Mouse (Mus musculus) brown adipose tissue, adult 24 weeks (tissue): ENCODE measurements at regions not wholly inside any gene's neighbourhood (a gene's known extent, or its start where the extent isn't known, plus 50 kb on each side); places are given as distances from the start of the nearest gene placed in this dataset.

Source experiments
- H3K27ac ChIP-seq: fragments of 200-500 bp; replicated peaks from 2 replicates; pipeline ENCODE4 v1.5.1; 2012; ENCODE audit warnings: low read depth, mild to moderate bottlenecking, low read length
- H3K4me1 ChIP-seq: fragments of 200-500 bp; 2 replicates; pipeline ENCODE4 v1.6.1; 2012; ENCODE audit warnings: low read length, mixed read lengths; ENCODE audit not compliant: control insufficient read depth, insufficient read depth, insufficient read length
- H3K4me3 ChIP-seq: fragments of 200-500 bp; 2 replicates; pipeline ENCODE4 v1.5.1; 2012; ENCODE audit warnings: low read depth, mild to moderate bottlenecking, low read length, moderate library complexity; ENCODE audit not compliant: insufficient read depth

DNA sequence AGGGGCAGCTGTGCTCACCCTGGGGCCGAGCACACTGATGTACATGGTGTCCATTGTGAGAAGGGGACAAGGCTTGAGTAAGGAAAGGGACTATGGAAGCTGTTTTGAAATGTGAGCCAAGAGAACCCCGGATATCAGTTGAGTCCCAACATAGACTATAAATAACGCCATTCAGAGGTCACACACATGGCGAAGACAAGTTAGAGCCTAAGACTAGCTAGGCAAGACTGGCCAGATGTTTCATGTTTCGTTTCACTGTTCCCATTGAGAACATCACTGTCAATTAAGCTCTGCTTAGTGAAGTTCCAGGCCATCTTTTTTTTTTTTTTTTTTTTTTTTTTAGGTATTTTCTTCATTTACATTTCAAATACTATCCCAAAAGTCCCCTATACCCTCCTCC lies 1889.1 kb upstream of the Lrrc6 start:
- Histone ChIP-seq H3K27ac (no peak overlapping the region), H3K4me3 (no peak overlapping the region), H3K4me1 (no peaks in the 10 kb centered on the region)

DNA sequence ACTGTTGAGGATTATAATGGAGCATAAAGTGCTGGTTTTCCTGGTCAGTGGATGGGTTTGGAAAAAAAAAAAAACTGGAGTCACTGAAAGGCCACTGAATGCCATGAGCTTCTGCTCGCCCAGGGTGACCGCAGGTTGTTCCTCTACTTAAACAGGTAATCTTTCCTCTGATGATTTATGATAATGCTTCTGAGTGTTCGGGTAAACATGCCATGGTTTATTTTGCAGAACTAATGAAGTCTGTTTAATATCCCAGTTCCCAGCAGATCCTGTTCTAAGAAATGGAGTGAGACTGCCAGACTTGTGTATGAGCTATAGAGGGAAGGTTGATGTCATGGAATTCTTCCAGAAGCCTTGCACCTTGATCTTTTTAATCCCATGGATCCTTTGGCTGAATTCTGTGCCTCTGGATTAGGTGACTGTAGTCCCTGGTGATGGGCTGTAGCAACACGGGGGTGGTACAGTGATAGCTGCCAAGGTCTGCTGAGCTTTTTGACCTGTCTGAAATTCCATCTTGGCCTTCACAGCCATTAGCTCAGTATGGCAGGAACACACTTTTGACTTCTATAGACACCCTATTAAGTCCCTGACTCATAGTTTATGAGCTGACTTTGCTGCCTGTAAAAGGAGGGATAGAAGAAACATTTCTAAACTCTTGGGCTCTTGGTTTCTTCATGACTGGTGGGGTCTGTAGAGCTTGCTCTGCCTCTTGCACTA lies 1886.8 kb upstream of the Lrrc6 start:
- no peaks in the 10 kb centered on the region for H3K4me1 ChIP-seq
- no peak overlapping the region for H3K27ac ChIP-seq
- H3K4me3 ChIP-seq = no peak overlapping the region

DNA sequence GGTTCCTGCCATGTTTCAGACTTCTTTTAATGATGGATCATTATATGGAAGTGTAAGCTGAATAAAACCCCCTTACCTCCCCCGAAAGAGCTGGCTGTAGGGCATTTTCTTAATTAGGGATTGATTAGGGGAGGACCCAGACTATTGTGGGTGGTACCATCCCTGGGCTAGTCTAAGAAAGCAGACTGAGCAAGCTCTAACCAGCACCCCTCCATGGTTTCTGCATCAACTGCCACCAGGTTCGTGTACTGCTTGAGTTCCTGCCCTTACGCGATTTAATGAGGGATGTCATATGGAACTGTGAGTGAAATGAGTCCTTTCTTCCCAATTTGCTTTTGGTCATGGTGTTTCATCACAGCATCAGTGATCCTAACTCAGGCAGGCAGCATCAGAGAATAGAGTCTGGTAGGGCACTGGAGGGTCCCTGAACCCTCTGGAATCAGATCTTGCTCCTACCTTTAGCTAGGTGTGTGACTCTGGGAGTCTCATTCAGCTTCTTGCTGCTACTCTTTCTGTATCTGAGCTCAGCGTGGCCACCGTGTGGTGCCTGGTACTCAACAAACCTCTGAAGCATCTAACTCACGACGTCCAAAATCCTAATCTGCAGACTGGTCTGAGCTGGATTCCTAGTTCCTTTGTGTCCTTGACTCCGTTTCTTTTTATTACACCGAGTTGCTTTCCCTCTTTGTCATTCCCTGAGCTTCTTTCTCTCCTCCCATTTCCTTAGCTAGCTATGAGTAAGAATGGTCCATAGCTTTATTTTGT lies 1884.0 kb upstream of the Lrrc6 start:
- Histone ChIP-seq H3K4me3 (no peak overlapping the region), H3K4me1 (no peaks in the 10 kb centered on the region), H3K27ac (no peak overlapping the region)

DNA sequence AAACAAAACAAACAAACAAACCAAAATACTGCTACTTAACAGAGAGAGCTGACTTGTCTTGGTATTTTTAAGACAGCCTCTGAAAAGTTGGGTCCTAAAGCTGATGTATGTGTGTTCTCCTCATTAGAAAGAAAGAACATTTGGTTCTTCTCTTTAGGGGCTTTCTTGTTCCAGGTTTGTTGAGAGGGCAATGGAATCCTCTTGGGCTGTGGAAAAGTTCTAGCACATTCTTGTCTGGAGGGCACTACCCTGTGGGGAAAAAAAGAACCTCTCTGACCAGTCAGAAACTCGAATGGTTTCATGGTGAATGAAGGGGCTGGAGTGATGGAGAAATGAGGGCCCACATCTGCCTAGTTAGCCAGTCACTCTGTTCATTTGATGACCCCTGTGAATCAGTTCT lies 1874.5 kb upstream of the Lrrc6 start:
- Histone ChIP-seq H3K4me1 (no peaks in the 10 kb centered on the region), H3K27ac (no peak overlapping the region), H3K4me3 (no peak overlapping the region)

DNA sequence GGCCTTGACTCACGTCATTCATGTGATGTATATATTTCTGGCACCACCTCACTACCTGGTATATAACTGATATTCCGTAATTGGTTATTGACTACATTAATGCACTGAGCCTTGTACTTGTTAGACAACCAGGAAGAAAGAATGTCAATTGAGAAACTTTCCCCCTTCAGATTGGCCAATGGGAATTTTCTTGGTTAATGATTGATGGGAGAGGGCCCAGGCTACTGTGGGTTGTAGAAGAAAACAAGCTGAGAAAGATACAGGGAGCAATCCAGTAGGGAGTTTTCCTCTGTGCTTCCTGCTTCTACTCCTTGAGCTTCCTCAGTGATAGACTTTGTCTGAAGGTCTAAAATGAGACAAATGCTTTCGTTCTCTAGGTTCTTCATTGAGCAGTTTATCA lies 1866.1 kb upstream of the Lrrc6 start:
- no peaks in the 10 kb centered on the region for H3K4me1 ChIP-seq
- H3K4me3 ChIP-seq = no peak overlapping the region
- H3K27ac ChIP-seq = no peak overlapping the region

DNA sequence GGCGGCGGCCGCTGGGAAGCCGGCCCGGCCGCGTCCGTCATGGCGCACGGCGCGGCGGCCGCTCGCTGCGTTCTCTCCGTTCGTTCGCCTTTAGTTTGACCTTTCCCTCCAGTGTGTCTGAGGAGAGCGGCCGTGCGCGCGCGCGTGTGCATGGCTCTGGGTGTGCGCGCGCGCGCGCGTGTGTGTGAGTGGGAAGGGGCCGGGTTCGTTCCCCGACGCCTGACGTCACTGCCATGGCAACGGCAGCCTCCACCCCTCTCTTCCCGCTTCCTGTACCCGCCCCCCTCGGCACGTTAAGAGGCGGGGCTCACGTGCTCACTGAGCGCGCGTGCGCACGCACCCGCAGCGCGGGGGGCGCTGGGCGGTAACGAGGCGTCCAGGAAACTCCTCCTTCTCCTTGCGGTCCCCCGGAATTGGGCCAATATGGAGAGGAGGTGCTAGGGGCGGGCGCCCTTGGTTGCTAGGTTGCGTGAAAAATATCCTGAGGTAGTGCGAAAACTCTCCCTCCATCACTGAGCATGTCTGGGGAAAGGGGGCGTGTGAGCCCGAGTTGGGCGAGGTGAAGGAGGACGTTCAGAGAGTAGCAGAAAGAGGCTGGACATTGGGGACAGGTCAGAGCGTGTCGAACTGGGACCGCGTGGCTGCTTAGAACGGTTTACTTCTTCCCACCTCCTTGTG lies 1862.5 kb upstream of the Lrrc6 start:
- Histone ChIP-seq H3K4me1 (peaks cover 7% of the 10 kb centered on the region), H3K4me3 (peak overlapping the region; percentile 97), H3K27ac (peak overlapping the region; percentile 76)

DNA sequence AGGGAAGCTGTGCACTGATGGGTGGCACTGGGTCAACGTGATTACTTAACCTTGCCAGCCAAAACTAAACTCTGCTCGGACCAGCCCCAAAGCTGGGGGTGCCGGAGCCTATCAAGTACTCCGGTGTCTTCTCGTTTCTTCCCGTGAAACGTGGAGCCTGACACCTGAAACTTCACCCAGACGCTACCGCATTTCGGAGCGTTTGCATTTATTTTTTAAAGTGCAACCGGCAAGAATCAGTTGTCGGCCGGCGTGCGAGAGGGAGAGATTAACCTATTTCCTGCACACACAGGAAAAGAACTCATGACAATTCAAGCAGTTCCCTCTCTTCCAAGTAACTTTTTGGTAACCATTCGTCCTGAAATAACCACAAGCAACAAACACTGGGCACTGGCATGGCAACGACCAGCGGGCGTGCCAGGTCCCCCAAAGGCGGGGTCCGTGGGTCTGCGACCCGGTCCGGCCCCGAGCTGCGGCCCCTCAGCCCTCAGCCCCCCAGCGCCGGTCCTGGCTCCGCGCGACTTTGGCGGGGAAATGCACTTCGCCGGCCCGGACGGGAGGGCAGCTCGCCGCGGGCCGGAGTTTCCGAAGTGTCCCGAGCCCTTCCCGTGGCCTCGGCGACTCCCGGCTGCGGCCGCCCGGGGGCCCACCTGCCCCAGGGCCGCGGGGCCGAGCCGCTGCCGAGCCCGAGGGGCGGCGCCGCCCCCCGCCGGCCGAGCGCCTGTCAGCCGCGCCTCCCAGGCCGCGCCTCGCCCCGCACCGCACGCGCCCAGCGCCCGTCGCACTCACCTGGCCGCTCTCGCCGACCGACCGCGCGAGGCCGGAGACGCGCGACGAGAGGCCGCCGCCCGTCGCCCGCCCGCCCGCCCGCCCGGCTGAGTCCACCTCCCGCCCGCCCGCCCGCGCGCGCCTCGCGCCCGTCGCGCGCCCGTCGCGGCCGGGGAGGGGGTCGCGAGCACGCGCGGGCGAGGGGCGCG lies 1861.7 kb upstream of the Lrrc6 start:
- Histone ChIP-seq H3K27ac (peak overlapping the region; percentile 76), H3K4me1 (peaks cover 7% of the 10 kb centered on the region), H3K4me3 (peak overlapping the region; percentile 97)

DNA sequence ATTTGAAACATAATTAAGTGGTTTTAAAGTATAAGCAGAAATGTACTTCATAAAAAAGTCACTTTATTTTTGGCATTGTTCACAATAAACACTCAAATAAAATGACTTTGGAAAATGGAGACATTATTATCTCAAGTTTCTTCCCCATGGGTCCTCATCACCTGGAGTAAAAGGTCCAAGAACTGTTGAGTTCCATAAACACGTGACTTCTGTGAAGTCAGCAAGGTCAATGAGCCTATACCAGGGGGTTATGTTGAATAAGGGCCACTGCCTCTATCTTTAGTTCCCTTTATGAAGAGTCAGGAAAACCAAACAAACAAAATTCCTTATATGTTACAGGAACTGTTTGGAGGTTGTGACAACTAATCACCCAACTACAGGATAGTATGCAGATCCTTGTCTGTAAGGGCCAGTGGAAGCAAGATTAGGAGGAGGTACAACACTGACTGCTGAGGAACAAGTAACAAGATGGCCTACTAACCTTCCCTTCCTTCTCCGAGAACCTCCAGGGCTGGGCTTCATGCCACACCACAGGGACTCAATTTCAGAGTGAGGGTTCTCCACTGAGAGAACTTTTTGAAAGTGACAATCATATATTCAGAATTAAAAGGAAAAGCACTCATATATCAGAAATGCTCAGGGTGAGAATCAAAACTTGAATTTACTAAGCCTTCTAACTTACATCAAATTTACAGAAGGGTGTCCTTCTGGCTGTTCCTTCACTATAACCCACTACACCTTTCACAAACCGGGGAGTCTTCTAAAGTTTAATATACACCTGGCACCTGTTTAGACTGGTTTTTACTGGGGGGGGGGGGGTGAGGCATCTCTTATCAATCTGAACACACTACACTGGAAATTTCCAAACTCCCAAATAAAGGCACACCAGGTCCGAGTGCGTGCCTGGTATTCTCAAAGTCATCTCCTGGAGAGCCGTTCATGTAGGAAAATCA lies 1860.5 kb upstream of the Lrrc6 start:
- Histone ChIP-seq H3K4me1 (peaks cover 7% of the 10 kb centered on the region), H3K4me3 (peak overlapping the region; percentile 97), H3K27ac (peak overlapping the region; percentile 76)

DNA sequence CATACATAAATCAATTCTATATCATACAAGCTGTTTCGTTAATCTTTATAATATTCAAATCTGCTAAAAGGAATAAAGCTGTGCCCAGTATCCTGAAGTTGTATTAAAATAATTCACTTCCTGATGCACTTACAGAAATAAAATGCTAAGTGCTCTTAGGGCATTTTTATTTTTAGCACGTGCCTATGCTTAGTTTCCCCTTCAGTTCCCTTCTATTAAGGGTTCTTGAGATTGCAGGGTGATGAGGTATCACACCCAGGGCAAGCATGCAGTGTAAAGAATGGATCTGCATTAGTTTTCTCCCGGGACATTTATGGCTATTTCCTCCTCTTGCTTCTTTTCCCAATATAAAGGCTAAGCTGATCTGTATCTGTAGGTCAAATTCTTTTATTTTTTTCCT lies 1858.8 kb upstream of the Lrrc6 start:
- H3K4me3 ChIP-seq = no peak overlapping the region
- peaks cover 7% of the 10 kb centered on the region for H3K4me1 ChIP-seq
- H3K27ac ChIP-seq = no peak overlapping the region

DNA sequence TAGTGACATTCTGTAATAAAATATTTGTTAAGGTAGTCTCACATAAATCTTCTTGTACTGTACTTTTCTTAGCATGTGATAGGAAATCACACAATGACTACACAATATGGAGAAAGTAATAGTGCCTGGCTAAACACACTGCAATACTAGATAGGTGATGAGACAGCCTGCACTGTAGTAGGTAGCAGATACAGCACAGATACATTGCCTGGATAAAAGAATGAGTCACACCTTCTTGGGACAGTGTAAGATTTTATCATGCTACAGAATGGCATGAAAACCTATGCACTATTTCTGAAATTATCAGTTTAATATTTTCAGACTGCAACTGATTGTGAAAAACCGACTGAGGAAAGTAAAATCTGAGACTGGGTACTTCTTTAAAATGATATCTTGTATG lies 1855.2 kb upstream of the Lrrc6 start:
- Histone ChIP-seq H3K4me1 (peaks cover 4% of the 10 kb centered on the region), H3K4me3 (no peak overlapping the region), H3K27ac (no peak overlapping the region)

DNA sequence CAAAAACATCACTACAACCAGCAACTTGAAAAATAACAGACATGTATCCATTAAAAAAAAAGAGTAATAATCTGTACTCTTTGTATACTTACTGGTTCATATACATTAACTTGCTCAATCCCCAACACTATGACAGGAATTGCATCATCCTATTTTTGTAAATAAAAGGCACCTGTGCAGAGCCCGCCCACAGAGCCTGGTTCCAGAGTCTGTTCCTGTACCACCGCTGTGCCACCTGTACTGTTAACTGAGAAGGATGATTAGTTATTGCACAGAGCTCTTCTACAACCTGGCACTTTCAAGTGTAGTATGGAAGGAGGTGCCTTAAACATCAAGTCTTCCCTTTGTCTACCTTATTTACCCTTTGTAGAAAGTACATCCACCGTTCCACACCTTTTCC lies 1843.9 kb upstream of the Lrrc6 start:
- Histone ChIP-seq H3K27ac (no peak overlapping the region), H3K4me1 (no peaks in the 10 kb centered on the region; the same call in none of the 2 replicates), H3K4me3 (no peak overlapping the region)

DNA sequence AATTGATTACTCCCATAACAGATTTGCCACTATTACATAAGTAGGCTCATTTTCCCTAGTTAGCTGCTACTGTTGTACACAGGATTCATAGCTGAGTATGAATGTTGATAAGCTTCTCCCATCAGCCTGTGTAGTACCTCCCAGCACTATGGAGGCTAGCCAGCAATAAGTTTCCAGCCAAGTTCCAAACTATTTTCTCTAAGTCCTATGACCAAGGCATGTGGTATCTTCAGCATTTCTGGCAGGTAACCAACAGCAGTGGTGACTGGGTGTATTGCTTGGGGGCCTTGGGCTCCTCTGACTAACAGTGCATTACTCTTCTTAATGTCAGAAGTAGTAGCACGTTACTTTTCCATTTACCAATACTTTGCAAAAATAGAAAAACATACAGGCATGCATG lies 1841.8 kb upstream of the Lrrc6 start:
- Histone ChIP-seq H3K4me1 (no peaks in the 10 kb centered on the region; the same call in none of the 2 replicates), H3K27ac (no peak overlapping the region), H3K4me3 (no peak overlapping the region)

DNA sequence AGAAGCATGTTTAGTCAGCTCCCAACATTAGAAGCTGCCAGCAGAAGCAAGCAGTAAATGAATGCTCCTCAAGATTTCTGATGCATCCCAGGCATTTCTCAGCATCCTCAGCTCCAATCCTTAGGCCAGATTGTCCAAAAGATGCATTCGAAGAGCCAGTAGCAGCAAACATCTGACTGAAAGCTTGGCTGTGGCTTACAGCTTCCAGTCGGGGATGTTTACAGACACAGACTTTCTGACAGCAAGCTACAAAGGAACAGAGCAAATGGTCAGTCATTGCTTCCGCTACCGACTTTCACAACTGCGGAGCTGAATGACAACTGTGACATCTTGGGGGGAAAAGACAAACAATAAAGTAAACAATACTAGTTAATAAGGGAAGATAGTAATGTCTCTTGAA lies 1840.3 kb upstream of the Lrrc6 start:
- Histone ChIP-seq H3K27ac (no peak overlapping the region), H3K4me3 (no peak overlapping the region), H3K4me1 (no peaks in the 10 kb centered on the region; the same call in none of the 2 replicates)

DNA sequence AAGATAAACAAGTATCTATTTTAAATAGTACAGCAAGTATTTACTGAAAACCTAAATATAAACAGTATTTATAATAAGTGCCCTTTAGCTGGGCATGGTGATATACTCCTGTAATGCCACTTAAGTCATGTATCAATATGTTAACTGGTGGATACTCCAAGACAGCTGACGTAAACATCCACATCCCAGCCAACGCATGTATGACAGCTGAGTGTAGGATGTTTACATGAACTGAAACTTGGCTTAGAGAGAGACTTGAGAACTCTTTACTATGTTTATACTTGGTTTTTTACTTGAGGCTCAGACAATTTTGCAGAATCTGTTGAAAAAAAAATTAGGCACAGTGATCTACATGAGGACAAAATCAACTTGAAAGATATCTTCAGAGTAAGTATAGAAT lies 1836.6 kb upstream of the Lrrc6 start:
- H3K27ac ChIP-seq = no peak overlapping the region
- H3K4me3 ChIP-seq = no peak overlapping the region
- H3K4me1 ChIP-seq = no peaks in the 10 kb centered on the region
